Mouse (Mus musculus) liver, embryonic 14.5 days (tissue): ENCODE results near the gene Kcnj15.

ENCODE experiments used
- CTCF ChIP-seq: IDR thresholded peaks from 2 replicates; pipeline ENCODE4 v1.5.1; 2016; ENCODE audit warnings: antibody characterized with exemption, low read depth, control low read depth
- EP300 ChIP-seq: IDR thresholded peaks from 2 replicates; pipeline ENCODE4 v1.6.1; 2016; ENCODE audit warnings: antibody characterized with exemption, low read depth

DNA sequence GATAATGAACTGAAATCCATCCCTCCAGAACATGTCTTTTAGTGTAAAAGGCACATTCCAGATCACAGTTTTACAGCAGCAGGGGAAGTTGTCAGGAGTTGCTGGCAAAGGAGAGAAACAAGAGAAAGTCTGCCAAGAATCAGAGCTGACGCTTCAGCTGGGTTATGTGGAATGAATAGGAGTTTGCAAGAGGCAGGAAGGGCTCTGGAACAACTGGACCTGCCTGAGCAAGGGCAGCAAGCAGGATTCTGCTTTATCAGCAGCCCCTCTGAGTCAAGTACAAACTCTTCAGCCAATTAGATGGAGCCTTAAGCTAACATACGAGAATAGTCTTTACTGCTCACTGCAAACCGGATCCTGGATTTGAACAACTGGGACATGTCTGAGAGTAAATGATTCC is 21.7 kb downstream of the Kcnj15 start:
- TF ChIP-seq CTCF (no peak), EP300 (no peak)
